Mouse (Mus musculus): Measurements from ENCODE around the gene Slc30a1.

The Slc30a1 gene

GRCm38 (mm10) chr1:191906571-191907430, at the start of gene Slc30a1:
Slc30a1 (plus strand) TSS chr1:191906767.
- peak; percentile 97 to 99 for DNase-seq (ENCODE audit: low spot score in 2 of 2)

- no peak for DNase-seq (ENCODE audit: low spot score in 2 of 2)
Observed at GRCm38 (mm10) chr1:191856886-191857651, 49.5 kb upstream of the Slc30a1 start.

GRCm38 (mm10) chr1:191858136-191858535, 48.4 kb upstream of the Slc30a1 start:
- DNase-seq (ENCODE audit: low spot score in 2 of 2), result no peak

GRCm38 (mm10) chr1:191859847-191860246, 46.7 kb upstream of the Slc30a1 start:
- DNase-seq (ENCODE audit: low spot score in 2 of 2), result no peak

- no peak for DNase-seq (ENCODE audit: low spot score in 2 of 2)
Observed at GRCm38 (mm10) chr1:191861247-191861646, 45.3 kb upstream of the Slc30a1 start.

- no peak for DNase-seq (ENCODE audit: low spot score in 2 of 2)
Observed at GRCm38 (mm10) chr1:191863833-191864550, 42.6 kb upstream of the Slc30a1 start.

- DNase-seq (ENCODE audit: low spot score in 2 of 2), result no peak
Observed at GRCm38 (mm10) chr1:191864551-191865027, 42.0 kb upstream of the Slc30a1 start.

GRCm38 (mm10) chr1:191872076-191872710, 34.4 kb upstream of the Slc30a1 start:
- DNase-seq (ENCODE audit: low spot score in 2 of 2), result no peak

- no peak for DNase-seq (ENCODE audit: low spot score in 2 of 2)
Observed at GRCm38 (mm10) chr1:191875006-191875405, 31.6 kb upstream of the Slc30a1 start.

GRCm38 (mm10) chr1:191875683-191876305, 30.8 kb upstream of the Slc30a1 start:
- DNase-seq (ENCODE audit: low spot score in 2 of 2), result no peak

- no peak for DNase-seq (ENCODE audit: low spot score in 2 of 2)
Observed at GRCm38 (mm10) chr1:191877681-191878080, 28.9 kb upstream of the Slc30a1 start.

- no peak for DNase-seq (ENCODE audit: low spot score in 2 of 2)
Observed at GRCm38 (mm10) chr1:191878518-191878921, 28.0 kb upstream of the Slc30a1 start.

GRCm38 (mm10) chr1:191880247-191880646, 26.3 kb upstream of the Slc30a1 start:
- no peak for DNase-seq (ENCODE audit: low spot score in 2 of 2)

- no peak for DNase-seq (ENCODE audit: low spot score in 2 of 2)
Observed at GRCm38 (mm10) chr1:191880921-191881609, 25.5 kb upstream of the Slc30a1 start.

- DNase-seq (ENCODE audit: low spot score in 2 of 2), result no peak
Observed at GRCm38 (mm10) chr1:191881663-191882062, 24.9 kb upstream of the Slc30a1 start.

GRCm38 (mm10) chr1:191882474-191883206, 23.9 kb upstream of the Slc30a1 start:
- DNase-seq (ENCODE audit: low spot score in 2 of 2), result no peak

- DNase-seq (ENCODE audit: low spot score in 2 of 2), result no peak
Observed at GRCm38 (mm10) chr1:191883654-191884053, 22.9 kb upstream of the Slc30a1 start.

GRCm38 (mm10) chr1:191891912-191892311, 14.7 kb upstream of the Slc30a1 start:
- no peak for DNase-seq (ENCODE audit: low spot score in 2 of 2)

- DNase-seq (ENCODE audit: low spot score in 2 of 2), result no peak
Observed at GRCm38 (mm10) chr1:191894386-191894785, 12.2 kb upstream of the Slc30a1 start.

GRCm38 (mm10) chr1:191894857-191895256, 11.7 kb upstream of the Slc30a1 start:
- no peak for DNase-seq (ENCODE audit: low spot score in 2 of 2)
